Mouse (Mus musculus) kidney, adult 9 months (tissue): Measurements from ENCODE around the gene Aarsd1.
"Not testable (repeated sequence)": the region's sequence is repeated elsewhere in the genome, so short reads cannot be mapped to it uniquely, and the experiment has no call there.

Source experiments
- DNase-seq: peaks from one replicate; pipeline ENCODE4 v3.0.0; 2022

Aarsd1 gene

DNA sequence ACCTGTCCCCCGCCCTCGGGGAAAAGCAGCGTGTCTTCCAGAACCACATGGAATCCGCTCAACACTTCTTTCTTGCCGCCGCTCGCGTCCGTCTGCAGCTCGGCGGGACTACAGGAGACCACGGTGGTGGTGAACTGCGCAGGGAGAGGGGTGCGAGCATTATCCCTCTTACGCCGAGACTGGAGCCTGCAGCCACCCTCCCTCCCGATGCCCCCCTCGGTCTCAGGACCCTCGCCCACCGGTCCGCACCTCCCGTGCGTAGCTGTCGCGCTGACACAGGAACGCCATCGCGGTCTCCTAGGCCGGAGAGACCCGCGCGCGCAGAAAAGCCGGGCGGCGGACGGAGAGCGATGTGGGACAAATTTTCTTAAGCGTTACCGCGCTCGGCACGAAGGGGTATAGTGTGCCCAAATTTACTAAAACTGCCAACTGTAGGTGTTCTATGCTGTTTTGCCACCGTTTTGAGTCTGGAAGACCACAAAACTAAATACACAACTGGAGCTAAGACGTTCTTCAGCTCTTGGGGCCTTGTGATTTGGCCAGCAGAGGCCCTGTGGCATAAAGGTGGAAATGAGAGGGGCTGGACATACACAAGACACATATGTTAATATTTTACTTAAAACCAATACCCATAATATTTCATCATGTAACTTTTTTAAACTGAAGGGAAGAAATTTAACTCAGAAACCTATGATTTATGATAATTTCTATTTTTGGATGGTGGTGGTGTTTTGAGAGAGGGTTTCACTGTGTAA, at the start of gene Aarsd1:
Aarsd1 (minus strand) TSS at position 515 of the 755 bp plus-strand sequence.
- DNase-seq: peak; percentile 86

- DNase-seq: not testable (repeated sequence)
Measured at GRCm38 (mm10) chr11:101466552-101466950, 49.1 kb upstream of the Aarsd1 start.

DNA sequence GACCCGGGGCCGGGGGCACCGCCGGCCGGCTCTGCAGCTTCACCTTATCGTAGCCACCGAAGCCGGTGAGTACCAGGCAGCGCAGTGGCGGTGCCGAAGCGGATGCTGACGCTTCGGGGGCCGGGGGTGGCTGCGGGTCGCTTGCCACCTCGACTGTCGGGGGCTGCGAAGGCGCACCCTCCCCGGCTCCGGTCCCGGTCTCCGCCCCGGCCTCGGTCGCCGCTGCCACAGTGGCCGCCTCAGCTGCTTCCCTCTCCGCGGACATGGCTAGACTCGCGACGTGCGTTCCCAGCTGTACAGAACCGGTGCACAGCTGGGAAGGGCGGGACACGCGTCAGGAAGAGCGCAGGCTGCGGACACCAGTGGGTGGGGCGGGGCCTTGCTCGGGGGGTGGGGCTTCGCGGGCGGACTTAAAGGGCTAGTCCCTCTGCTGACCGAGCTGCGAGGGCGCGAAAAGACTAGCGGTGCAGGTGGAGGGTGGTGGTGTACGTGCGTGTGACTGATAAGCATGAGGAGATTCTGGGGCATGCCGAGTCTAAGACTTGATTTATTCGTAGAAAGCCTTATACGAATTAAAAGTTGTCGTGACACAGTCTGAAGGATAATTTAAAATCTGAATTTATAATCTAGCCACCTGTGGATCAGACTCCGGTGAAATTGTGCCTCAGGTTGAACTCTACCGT, 48.6 kb upstream of the Aarsd1 start, which contains the start of gene Vat1:
Vat1 (minus strand) TSS at position 362 of the 683 bp plus-strand sequence.
- DNase-seq: peak; percentile 63

DNA sequence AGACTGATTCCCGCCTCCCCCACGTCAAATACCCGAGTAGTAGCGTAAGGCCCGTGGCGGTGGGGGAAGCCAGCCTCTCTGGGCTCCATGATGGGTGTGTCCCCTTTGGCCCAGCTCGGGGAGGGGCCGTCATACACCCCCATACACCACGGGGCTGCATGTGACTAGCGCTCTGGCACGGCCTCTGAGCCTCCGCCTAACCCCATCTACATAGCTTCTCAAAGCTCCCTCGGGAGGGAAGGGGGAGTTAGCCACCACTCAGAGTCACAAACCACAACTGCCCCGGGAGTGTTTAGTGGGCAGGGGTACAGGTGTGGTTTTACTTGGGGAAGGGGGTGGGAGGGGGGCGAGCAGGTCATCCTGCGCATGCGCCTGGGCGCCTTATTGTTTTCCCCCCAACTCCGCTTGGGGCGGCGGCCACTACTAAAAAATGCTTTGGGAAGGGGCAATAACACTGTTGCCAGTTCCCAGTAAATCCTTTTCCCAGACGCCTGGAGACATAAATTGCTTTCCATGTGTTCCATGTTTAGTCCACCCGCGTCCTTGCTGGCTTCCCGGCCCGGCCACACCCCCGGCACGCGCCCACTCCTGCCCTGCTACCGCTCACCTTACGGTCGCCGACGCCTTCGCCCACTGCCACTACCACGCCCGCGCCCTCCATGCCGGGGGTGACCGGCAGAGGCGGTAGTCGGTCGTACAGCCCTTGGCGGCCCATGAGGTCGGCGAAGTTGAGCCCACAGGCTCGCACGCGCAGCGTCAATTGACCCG, 47.9 kb upstream of the Aarsd1 start:
- peak; percentile 65 for DNase-seq

- peak; percentile 61 for DNase-seq
Measured at GRCm38 (mm10) chr11:101464211-101465100, 47.0 kb upstream of the Aarsd1 start, which contains the start of gene Rnd2. Gene Rnd2, plus strand, starts transcription at chr11:101464999.

DNA sequence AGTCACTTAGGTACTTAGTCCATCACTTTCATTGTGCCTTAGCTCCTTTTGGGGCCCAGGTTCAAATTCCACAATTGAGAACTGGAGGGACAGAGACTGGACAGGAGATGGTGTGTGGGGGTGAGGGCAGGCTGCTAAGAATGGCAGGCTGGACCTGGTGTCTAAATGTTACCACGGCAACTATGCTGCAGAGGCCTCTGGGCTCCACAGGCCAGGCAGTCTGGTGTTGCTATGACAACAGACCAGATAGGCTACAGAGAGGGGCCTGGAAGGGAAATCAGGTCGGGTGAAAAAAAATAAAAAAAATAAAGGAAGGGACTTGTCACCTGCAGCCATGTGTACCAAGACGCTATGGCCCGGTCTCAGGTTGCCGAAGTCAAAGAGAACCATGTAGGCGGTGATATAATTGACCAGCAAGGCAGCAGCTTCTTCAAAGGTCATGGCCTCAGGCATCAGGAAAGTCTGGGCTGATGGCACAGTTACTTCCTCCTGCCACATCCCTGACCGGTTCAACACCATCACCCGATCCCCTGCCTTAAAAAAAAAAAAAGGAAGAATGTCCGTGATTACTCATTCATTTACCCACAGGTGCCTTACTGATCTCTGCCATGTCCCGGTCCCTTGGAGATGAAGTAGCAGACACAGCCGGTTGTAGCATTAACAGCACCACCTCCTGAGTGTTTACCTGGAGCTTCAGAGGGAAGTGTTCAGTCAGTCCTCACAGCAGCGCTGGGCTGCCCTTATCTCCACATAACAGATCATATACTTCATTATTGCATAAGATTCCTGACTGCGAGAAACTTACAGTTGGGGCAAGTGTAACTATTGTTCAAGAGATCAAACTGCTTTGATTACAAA, 45.4 kb upstream of the Aarsd1 start:
- DNase-seq: no peak

DNA sequence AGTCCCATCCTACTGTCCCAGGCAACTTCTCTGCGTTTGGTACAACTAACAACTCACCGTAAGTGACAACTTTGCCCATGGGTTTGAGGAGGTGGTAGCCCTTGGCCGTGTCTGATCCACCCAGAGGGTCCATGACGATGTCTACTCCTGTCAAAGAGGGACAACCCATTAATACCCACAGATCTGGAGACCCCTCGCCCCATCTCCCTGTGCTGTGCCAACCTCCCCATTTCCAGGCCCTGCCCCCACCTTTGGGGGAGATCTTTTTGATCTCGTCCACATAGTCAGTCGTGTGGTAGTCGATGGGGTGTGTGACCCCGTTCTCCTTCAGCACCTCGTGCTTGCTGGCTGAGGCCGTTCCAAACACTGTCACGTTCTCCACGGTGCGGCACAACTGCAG, 44.7 kb upstream of the Aarsd1 start:
- no peak for DNase-seq

DNA sequence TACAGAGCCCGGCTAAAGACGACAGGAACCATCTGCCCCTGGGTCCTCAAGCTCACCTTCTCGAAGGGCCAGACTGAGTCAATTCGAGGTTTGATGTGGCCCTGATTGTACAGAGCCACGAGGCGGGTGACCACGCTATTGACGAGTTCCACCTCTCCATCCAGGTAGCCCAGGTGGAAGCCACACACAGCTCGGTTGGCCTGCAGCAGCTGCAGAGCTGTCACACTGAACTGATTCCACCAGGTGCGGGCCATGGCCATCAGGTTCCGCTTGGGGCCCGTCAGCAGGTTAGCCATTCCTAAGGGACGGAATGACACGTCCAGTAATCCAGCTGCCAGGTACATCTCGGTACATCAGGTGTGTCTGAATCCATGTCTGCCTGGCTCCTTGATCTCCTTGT, 42.9 kb upstream of the Aarsd1 start:
- no peak for DNase-seq

GRCm38 (mm10) chr11:101459716-101460115, 42.3 kb upstream of the Aarsd1 start:
- DNase-seq: no peak

GRCm38 (mm10) chr11:101458217-101458616, 40.8 kb upstream of the Aarsd1 start:
- DNase-seq: no peak

GRCm38 (mm10) chr11:101457631-101458030, 40.2 kb upstream of the Aarsd1 start:
- DNase-seq: no peak

DNA sequence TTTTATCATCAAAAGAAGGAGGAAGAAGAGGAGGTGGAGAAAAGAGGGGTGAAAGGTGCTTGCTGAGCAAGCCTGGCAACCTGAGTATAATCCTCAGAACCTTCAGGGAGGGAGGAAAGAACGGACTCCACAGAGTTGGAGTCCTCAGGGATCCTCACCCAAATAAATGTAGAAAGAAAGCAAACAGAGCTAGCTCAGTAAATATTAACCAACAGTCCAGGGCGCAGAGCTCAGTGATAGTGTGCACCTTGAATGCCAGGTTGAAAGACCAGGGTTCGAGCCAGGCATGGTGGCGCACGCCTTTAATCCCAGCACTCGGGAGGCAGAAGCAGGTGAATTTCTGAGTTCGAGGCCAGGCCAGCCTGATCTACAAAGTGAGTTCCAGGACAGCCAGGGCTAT, 38.2 kb upstream of the Aarsd1 start:
- no peak for DNase-seq

GRCm38 (mm10) chr11:101454702-101455101, 37.3 kb upstream of the Aarsd1 start:
- no peak for DNase-seq

GRCm38 (mm10) chr11:101452093-101452774, 34.8 kb upstream of the Aarsd1 start:
- DNase-seq: no peak

DNA sequence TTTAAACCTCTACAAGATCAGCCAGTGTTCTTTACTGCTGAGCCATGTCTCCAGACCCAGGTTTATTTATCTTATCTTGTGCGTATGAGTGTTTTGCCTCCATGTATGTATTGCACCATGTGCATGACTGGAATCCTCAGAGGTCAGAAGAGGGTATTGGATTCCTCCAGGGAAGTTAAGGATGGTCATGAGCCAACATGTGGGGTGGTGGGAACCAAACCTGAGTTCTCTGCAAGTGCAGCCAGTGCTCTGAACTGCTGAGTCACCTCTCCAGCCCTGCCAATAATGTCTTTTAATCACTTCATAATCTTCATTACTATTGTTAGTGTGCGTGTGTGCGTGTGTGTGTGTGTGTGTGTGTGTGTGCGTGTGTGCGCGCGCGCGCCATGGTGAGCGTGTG, 34.1 kb upstream of the Aarsd1 start:
- DNase-seq: no peak

DNA sequence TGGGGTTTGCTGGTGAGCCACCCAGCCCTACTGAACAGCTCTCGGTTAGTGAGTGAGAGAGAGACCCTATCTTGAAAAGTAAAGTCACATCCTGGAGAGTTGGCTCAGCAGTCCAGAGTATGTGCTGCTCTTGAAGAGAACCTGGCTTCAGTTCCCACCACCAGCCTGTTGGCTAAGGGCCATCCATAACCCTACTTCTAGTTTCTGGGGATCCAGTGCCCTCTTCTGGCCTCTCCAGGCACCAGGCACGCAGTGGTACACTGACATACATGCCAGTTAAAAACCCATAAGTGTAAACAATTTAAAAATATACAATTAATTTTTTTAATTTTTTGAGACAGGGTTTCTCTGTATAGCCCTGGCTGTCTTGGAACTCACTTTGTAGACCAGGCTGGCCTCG, 33.0 kb upstream of the Aarsd1 start:
- DNase-seq: no peak

DNA sequence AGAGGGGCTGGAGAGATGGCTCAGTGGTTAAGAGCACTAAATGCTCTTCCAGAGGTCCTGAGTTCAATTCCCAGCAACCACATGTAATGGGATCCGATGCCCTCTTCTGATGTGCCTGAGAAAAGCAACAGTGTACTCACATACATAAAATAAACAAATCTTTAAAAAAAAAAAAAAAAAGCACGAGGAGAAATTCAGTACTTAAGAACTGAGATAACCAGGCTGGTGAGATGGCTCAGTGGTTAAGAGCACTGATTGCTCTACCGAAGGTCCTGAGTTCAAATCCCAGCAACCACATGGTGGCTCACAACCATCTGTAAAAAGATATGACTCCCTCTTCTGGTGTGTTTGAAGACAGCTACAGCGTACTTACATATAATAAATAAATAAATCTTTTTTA, 32.2 kb upstream of the Aarsd1 start:
- not testable (repeated sequence) for DNase-seq

- no peak for DNase-seq
Measured at GRCm38 (mm10) chr11:101448899-101449298, 31.5 kb upstream of the Aarsd1 start.

- DNase-seq: peak; percentile 86
Measured at GRCm38 (mm10) chr11:101448274-101448746, 30.9 kb upstream of the Aarsd1 start, which contains the start of gene Ifi35. Gene Ifi35, plus strand, starts transcription at chr11:101448407.

- no peak for DNase-seq
Measured at GRCm38 (mm10) chr11:101447786-101448185, 30.4 kb upstream of the Aarsd1 start.

DNA sequence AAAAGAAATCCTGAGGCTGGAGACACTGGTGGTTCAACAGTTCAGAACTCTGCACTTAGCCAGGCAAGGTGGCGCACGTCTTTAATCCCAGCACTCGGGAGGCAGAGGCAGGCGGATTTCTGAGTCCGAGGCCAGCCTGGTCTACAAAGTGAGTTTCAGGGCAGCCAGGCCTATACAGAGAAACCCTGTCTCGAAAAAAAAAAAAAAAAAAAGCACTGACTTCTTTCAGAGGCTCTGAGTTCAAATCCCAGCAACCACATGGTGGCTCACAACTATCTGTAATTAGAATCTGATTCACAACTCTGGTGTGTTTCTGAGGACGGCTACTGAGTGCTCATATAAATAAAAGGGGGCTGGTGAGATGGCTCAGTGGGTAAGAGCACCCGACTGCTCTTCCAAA, 29.4 kb upstream of the Aarsd1 start:
- not testable (repeated sequence) for DNase-seq
